Mouse (Mus musculus): ENCODE measurements around the gene C4bp. TPM values are rescaled to one million over a fixed set of nuclear protein-coding genes. Genes with fewer than 3 reads are reported as not detected.

The C4bp gene
- polyA plus RNA-seq, 1 experiment from 2014 or later = 0.94 TPM

Other genes with a start within 250 kb of the C4bp start
- 0.21 TPM in 1 of 2 replicates, not detected in the other for gene Cd55b, start 238.6 kb downstream of the C4bp start, polyA plus RNA-seq (2015; fragmentation: Nextera tagmentation; extraction: Ambion mirVana)
- gene Cd55, start 198.9 kb downstream of the C4bp start, polyA plus RNA-seq (2015; fragmentation: Nextera tagmentation; extraction: Ambion mirVana) = 14.3 and 15.9 TPM in 2 replicates
- not detected in 2 replicates for gene Zp3r, start 32.0 kb downstream of the C4bp start, polyA plus RNA-seq (2015; fragmentation: Nextera tagmentation; extraction: Ambion mirVana)
- gene Gm29427, start 54.2 kb upstream of the C4bp start, polyA plus RNA-seq (2015; fragmentation: Nextera tagmentation; extraction: Ambion mirVana) = not detected in 2 replicates
- gene Yod1, start 55.7 kb upstream of the C4bp start, polyA plus RNA-seq (2015; fragmentation: Nextera tagmentation; extraction: Ambion mirVana) = 9.0 and 11.3 TPM in 2 replicates
- gene Pfkfb2, start 67.6 kb upstream of the C4bp start, polyA plus RNA-seq (2015; fragmentation: Nextera tagmentation; extraction: Ambion mirVana) = 9.5 and 9.7 TPM in 2 replicates
- 16.1 TPM in 2 replicates for gene AA986860, start 70.3 kb upstream of the C4bp start, polyA plus RNA-seq (2015; fragmentation: Nextera tagmentation; extraction: Ambion mirVana)
- gene Fcamr, start 139.3 kb upstream of the C4bp start, polyA plus RNA-seq (2015; fragmentation: Nextera tagmentation; extraction: Ambion mirVana) = not detected in 2 replicates
- gene Pigr, start 165.1 kb upstream of the C4bp start, polyA plus RNA-seq (2015; fragmentation: Nextera tagmentation; extraction: Ambion mirVana) = not detected in 2 replicates
- 0.36 TPM in 1 of 2 replicates, not detected in the other for gene Fcmr, start 204.0 kb upstream of the C4bp start, polyA plus RNA-seq (2015; fragmentation: Nextera tagmentation; extraction: Ambion mirVana)
- not detected in 2 replicates for gene Il24, start 225.8 kb upstream of the C4bp start, polyA plus RNA-seq (2015; fragmentation: Nextera tagmentation; extraction: Ambion mirVana)
- gene Il20, start 249.8 kb upstream of the C4bp start, polyA plus RNA-seq (2015; fragmentation: Nextera tagmentation; extraction: Ambion mirVana) = not detected in 2 replicates

All from kidney, embryonic 16.5 days (tissue).